Mouse (Mus musculus) liver, adult 2 months (tissue): ENCODE data around the gene Gm42906.

Source experiments
- CTCF ChIP-seq: fragments of 200-500 bp; IDR thresholded peaks from 2 replicates; pipeline ENCODE4 v1.5.1; 2011; ENCODE audit warnings: low read depth, low read length, control low read depth
- POLR2A ChIP-seq: fragments of 200-500 bp; IDR thresholded peaks from 2 replicates; pipeline ENCODE4 v1.6.1; 2011; ENCODE audit warnings: low read length, control low read depth; ENCODE audit not compliant: insufficient read depth; ENCODE audit errors: extremely low read depth

- TF ChIP-seq CTCF (no peak), POLR2A (no peak)
Measured at GRCm38 (mm10) chr5:151413617-151414016, 14.3 kb downstream of the Gm42906 start.
